Mouse (Mus musculus) C2C12 (cell line): ENCODE measurements at regions not wholly inside any gene's neighbourhood (a gene's known extent, or its start where the extent isn't known, plus 50 kb on each side); places are given as distances from the start of the nearest gene placed in this dataset.

Experiments used
- CEBPB ChIP-seq: IDR thresholded peaks from one replicate; pipeline ENCODE4 v1.6.1; 2011; ENCODE audit warnings: low read depth, mild to moderate bottlenecking, control low read depth, moderate library complexity
- CTCF ChIP-seq: IDR thresholded peaks from one replicate; pipeline ENCODE4 v1.5.1; 2011; ENCODE audit not compliant: control insufficient read depth, insufficient read depth, insufficient read length
- FOSL1 ChIP-seq: IDR thresholded peaks from one replicate; pipeline ENCODE4 v1.8.0; 2011; ENCODE audit warnings: mild to moderate bottlenecking, low read length; ENCODE audit not compliant: poor library complexity, insufficient read depth, severe bottlenecking
- MAX ChIP-seq: IDR thresholded peaks from one replicate; pipeline ENCODE4 v1.6.1; 2011; ENCODE audit warnings: mild to moderate bottlenecking, control low read depth
- MYOD1 ChIP-seq: IDR thresholded peaks from one replicate; pipeline ENCODE4 v1.6.1; 2011; ENCODE audit warnings: low read depth; ENCODE audit not compliant: control insufficient read depth, insufficient read length
- MYOG ChIP-seq: IDR thresholded peaks from one replicate; pipeline ENCODE4 v1.6.1; 2011; ENCODE audit not compliant: control insufficient read depth, insufficient read length; ENCODE audit errors: extremely low read depth
- USF1 ChIP-seq: IDR thresholded peaks from one replicate; pipeline ENCODE4 v1.6.1; 2011; ENCODE audit warnings: low read depth, mild to moderate bottlenecking, control low read depth, moderate library complexity

DNA sequence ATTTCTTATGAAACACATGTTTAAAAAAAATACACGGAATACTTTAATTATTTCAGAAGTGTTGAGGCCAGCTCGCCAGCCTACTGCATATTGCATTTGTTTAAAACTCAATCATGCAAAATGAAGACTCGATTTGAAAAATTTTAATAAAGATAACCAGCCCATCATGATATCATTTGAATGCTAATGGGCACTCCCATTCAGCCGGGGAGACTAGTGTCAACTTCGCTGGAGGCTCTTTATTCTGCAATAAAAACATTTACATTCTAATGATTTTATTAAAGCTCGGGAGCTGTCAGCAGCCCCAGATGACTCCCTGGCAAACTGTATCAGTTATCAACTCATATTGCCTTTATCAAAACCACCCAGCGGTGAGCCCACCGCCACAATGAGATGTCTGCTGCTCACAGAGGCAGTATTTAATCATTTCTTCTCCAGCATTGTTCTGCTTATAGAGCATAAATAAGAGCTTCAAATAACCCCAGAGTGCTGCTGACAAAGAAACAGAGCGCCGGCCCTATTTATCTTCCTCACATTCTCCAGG, 287.4 kb downstream of the Irx1 start:
- TF ChIP-seq CTCF (no peak), MYOD1 (no peak), MYOG (no peak), MAX (no peak), CEBPB (no peak), USF1 (no peak), FOSL1 (no peak)
